Mouse (Mus musculus) neutrophil, adult 65 days (primary cell): ENCODE data around the gene Ubxn10. TPM values are rescaled to one million over a fixed set of nuclear protein-coding genes. Genes with fewer than 3 reads are reported as not detected.

ENCODE experiments used
- total RNA-seq: library from RNA; stranded (reverse); gene quantifications from 2 replicates; pipeline ENCODE4 v1.2.4, GENCODE M21; 2023

Gene Ubxn10
- total RNA-seq, result not detected in 2 replicates

GRCm38 (mm10) chr4:138737031-138737430, at the start of gene Ubxn10:
TSS of gene Ubxn10 (minus strand) at chr4:138737167.

GRCm38 (mm10) chr4:138775435-138775834, 38.5 kb upstream of the Ubxn10 start, which contains the start of gene Pla2g2d:
TSS of gene Pla2g2d (plus strand) at chr4:138775735.

GRCm38 (mm10) chr4:138757416-138757815, 20.4 kb upstream of the Ubxn10 start, which contains the start of gene Pla2g2f:
TSS of gene Pla2g2f (minus strand) at chr4:138757626.

GRCm38 (mm10) chr4:138724354-138725126, 12.4 kb downstream of the Ubxn10 start, which contains the start of gene Pla2g2c:
TSS of gene Pla2g2c (plus strand) at chr4:138724792.

Other genes with a start within 250 kb of the Ubxn10 start
- not detected in 2 replicates for gene Vwa5b1, start 101.3 kb downstream of the Ubxn10 start, total RNA-seq
- not detected in 2 replicates for gene Pla2g2c, start 12.4 kb downstream of the Ubxn10 start, total RNA-seq
- gene Pla2g2f, start 20.5 kb upstream of the Ubxn10 start, total RNA-seq, result not detected in 2 replicates
- not detected in 2 replicates for gene Pla2g2d, start 38.6 kb upstream of the Ubxn10 start, total RNA-seq
- gene Pla2g5, start 126.3 kb upstream of the Ubxn10 start, total RNA-seq, result not detected in 2 replicates
- not detected in 2 replicates for gene Gm13030, start 136.8 kb upstream of the Ubxn10 start, total RNA-seq
- not detected in 2 replicates for gene Pla2g2e, start 140.8 kb upstream of the Ubxn10 start, total RNA-seq
- 19.9 and 25.1 TPM in 2 replicates for gene Otud3, start 176.8 kb upstream of the Ubxn10 start, total RNA-seq
- gene Rnf186, start 229.9 kb upstream of the Ubxn10 start, total RNA-seq, result not detected in 2 replicates
- 8.0 and 9.8 TPM in 2 replicates for gene Tmco4, start 235.7 kb upstream of the Ubxn10 start, total RNA-seq